Mouse (Mus musculus) MEL (cell line): ENCODE data around the gene Cyfip2. TPM values are rescaled to one million over a fixed set of nuclear protein-coding genes. Genes with fewer than 3 reads are reported as not detected.

ENCODE experiments used
- DNase-seq: peaks from one replicate; pipeline ENCODE4 v3.0.0; 2011; ENCODE audit warnings: low read depth, low spot score
- H3K27ac ChIP-seq: 2 replicates; pipeline ENCODE4 v1.5.1; 2012; ENCODE audit warnings: low read depth, mild to moderate bottlenecking, control low read depth, low read length, moderate library complexity; ENCODE audit not compliant: control insufficient read depth
- H3K27me3 ChIP-seq, 2 experiments: fragments of 150-350 bp in 1 of 2; sonication (generic) in 1 of 2; 2 replicates each; pipeline ENCODE4 v1.6.1; 2012; ENCODE audit warnings: low read length in 2 of 2, mild to moderate bottlenecking in 2 of 2, improper control_type of control experiment in 1 of 2, moderate library complexity in 1 of 2; ENCODE audit not compliant: insufficient read depth in 2 of 2, control insufficient read depth in 1 of 2
- H3K36me3 ChIP-seq, 2 experiments: 2 replicates each; pipeline ENCODE4 v1.6.1; 2012 to 2014; ENCODE audit warnings: low read length in 2 of 2, improper control_type of control experiment in 1 of 2, inconsistent platforms in 1 of 2, mild to moderate bottlenecking in 1 of 2; ENCODE audit not compliant: insufficient read depth in 2 of 2, control insufficient read depth in 1 of 2
- H3K4me1 ChIP-seq, 2 experiments: fragments of 150-350 bp in 1 of 2; sonication (generic) in 1 of 2; 2 replicates each; pipeline ENCODE4 v1.6.1; 2012; ENCODE audit warnings: low read length in 2 of 2, improper control_type of control experiment in 1 of 2, mild to moderate bottlenecking in 1 of 2; ENCODE audit not compliant: insufficient read depth in 2 of 2, control insufficient read depth in 1 of 2
- H3K4me3 ChIP-seq, 2 experiments: fragments of 150-350 bp in 1 of 2; sonication (generic) in 1 of 2; 2 replicates each; pipeline ENCODE4 v1.5.1; 2012; ENCODE audit warnings: low read depth in 2 of 2, low read length in 2 of 2, mild to moderate bottlenecking in 2 of 2, moderate library complexity in 2 of 2, control low read depth in 1 of 2, improper control_type of control experiment in 1 of 2; ENCODE audit not compliant: control insufficient read depth in 1 of 2, insufficient read depth in 1 of 2
- H3K79me2 ChIP-seq: 2 replicates; pipeline ENCODE4 v1.6.1; 2012; ENCODE audit warnings: mild to moderate bottlenecking, low read length, moderate library complexity; ENCODE audit not compliant: control insufficient read depth, poor library complexity, insufficient read depth
- H3K9ac ChIP-seq: 2 replicates; pipeline ENCODE4 v1.6.1; 2012; ENCODE audit warnings: low read depth, mild to moderate bottlenecking, control low read depth, low read length, moderate library complexity; ENCODE audit not compliant: control insufficient read depth, poor library complexity, severe bottlenecking
- H3K9me3 ChIP-seq: fragments of 150-350 bp; sonication (generic); replicated peaks from 2 replicates; pipeline ENCODE4 v1.6.1; 2012; ENCODE audit warnings: mild to moderate bottlenecking, low read length, improper control_type of control experiment, moderate library complexity; ENCODE audit not compliant: insufficient read depth
- BHLHE40 ChIP-seq: IDR thresholded peaks from 2 replicates; pipeline ENCODE4 v1.6.1; 2012; ENCODE audit warnings: low read depth, mild to moderate bottlenecking, inconsistent platforms, low read length, improper control_type of control experiment, borderline replicate concordance
- EP300 ChIP-seq, 2 experiments: IDR thresholded peaks; 2 replicates each; pipeline ENCODE4 v1.6.1; 2011; ENCODE audit warnings: improper control_type of control experiment in 2 of 2, low read length in 2 of 2, low read depth in 1 of 2, mild to moderate bottlenecking in 1 of 2
- ETS1 ChIP-seq: IDR thresholded peaks from 2 replicates; pipeline ENCODE4 v1.6.1; 2012; ENCODE audit warnings: low read depth, mild to moderate bottlenecking, inconsistent platforms, low read length, improper control_type of control experiment, moderate library complexity
- GABPA ChIP-seq: IDR thresholded peaks from 2 replicates; pipeline ENCODE4 v1.6.1; 2012; ENCODE audit warnings: low read depth, mild to moderate bottlenecking, inconsistent platforms, low read length, improper control_type of control experiment, moderate library complexity
- KAT2A ChIP-seq: conservative IDR thresholded peaks from 2 replicates; pipeline ENCODE4 v1.6.1; 2012; ENCODE audit warnings: low read depth, low read length, improper control_type of control experiment, inconsistent platforms
- MAX ChIP-seq: IDR thresholded peaks from 2 replicates; pipeline ENCODE4 v1.6.1; 2011; ENCODE audit warnings: low read length, improper control_type of control experiment
- MYB ChIP-seq: IDR thresholded peaks from 2 replicates; pipeline ENCODE4 v1.6.1; 2011; ENCODE audit warnings: mild to moderate bottlenecking, low read depth, low read length, improper control_type of control experiment
- MYC ChIP-seq: IDR thresholded peaks from 2 replicates; pipeline ENCODE4 v1.6.1; 2011; ENCODE audit warnings: low read depth, mild to moderate bottlenecking, low read length, improper control_type of control experiment, moderate library complexity
- NELFE ChIP-seq: IDR thresholded peaks from 2 replicates; pipeline ENCODE4 v1.6.1; 2011; ENCODE audit warnings: low read depth, low read length, improper control_type of control experiment
- NRF1 ChIP-seq: IDR thresholded peaks from 2 replicates; pipeline ENCODE4 v1.6.1; 2014; ENCODE audit warnings: low read depth, mild to moderate bottlenecking, inconsistent platforms, low read length, improper control_type of control experiment, moderate library complexity; ENCODE audit not compliant: poor library complexity, insufficient read depth, severe bottlenecking
- POLR2AphosphoS5 ChIP-seq: IDR thresholded peaks from 2 replicates; pipeline ENCODE4 v1.6.1; 2012; ENCODE audit warnings: low read depth, borderline replicate concordance, mild to moderate bottlenecking, inconsistent platforms, low read length, moderate library complexity, mixed read lengths
- SIN3A ChIP-seq: IDR thresholded peaks from 2 replicates; pipeline ENCODE4 v1.6.1; 2012; ENCODE audit warnings: low read length, improper control_type of control experiment, inconsistent platforms
- SMC3 ChIP-seq: IDR thresholded peaks from 2 replicates; pipeline ENCODE4 v1.6.1; 2011; ENCODE audit warnings: low read depth, low read length, improper control_type of control experiment
- TAL1 ChIP-seq: IDR thresholded peaks from 2 replicates; pipeline ENCODE4 v1.6.1; 2012; ENCODE audit warnings: mild to moderate bottlenecking, inconsistent platforms, low read length, moderate library complexity, mixed read lengths
- TBP ChIP-seq: IDR thresholded peaks from 2 replicates; pipeline ENCODE4 v1.8.0; 2011; ENCODE audit warnings: low read depth, low read length, improper control_type of control experiment
- TCF12 ChIP-seq: IDR thresholded peaks from 2 replicates; pipeline ENCODE4 v1.6.1; 2014; ENCODE audit warnings: low read depth, mild to moderate bottlenecking, inconsistent platforms, low read length, improper control_type of control experiment, moderate library complexity
- USF2 ChIP-seq, 2 experiments: IDR thresholded peaks; 2 replicates each; pipeline ENCODE4 v1.6.1; 2011 to 2012; ENCODE audit warnings: improper control_type of control experiment in 2 of 2, low read length in 2 of 2, borderline replicate concordance in 1 of 2, inconsistent platforms in 1 of 2, low read depth in 1 of 2, mild to moderate bottlenecking in 1 of 2; ENCODE audit not compliant: insufficient read depth in 1 of 2
- ZNF384 ChIP-seq: IDR thresholded peaks from 2 replicates; pipeline ENCODE4 v1.6.1; 2012; ENCODE audit warnings: low read depth, mild to moderate bottlenecking, inconsistent platforms, low read length, improper control_type of control experiment
- polyA plus RNA-seq, 2 experiments: library from polyadenylated mRNA; stranded (reverse) in 1 of 2; unstranded in 1 of 2; fragments of >175 nt in 1 of 2; fragments of >200 nt in 1 of 2; gene quantifications; 2 replicates each; pipeline versions ENCODE4 v1.2.1 to v1.2.4; 2012; ENCODE audit warnings: low replicate concordance in 2 of 2, low read depth in 1 of 2; ENCODE audit not compliant: insufficient read length in 2 of 2, insufficient read depth in 1 of 2, missing spikeins in 1 of 2
- total RNA-seq: library from RNA; depleted of rRNA; stranded (reverse); fragments of 300-350 nt; gene quantifications from 2 replicates; pipeline ENCODE4 v1.2.3, GENCODE M21; 2012

Gene Cyfip2
- total and polyA plus RNA-seq, 3 experiments, result 9.9 to 31.8 (median 18.9) TPM

- H3K27me3 ChIP-seq, result no peaks in the 10 kb centered on the region
- no peak for TF ChIP-seq NELFE
- no peak for TF ChIP-seq TAL1
- TF ChIP-seq ETS1, result no peak
- no peak for TF ChIP-seq SIN3A
- TF ChIP-seq KAT2A, result no peak
- no peak for TF ChIP-seq MYC
- no peak for TF ChIP-seq USF2 (IDR thresholded peaks at IDR 0.05; ENCODE audit: borderline replicate concordance in 1 of 2, insufficient read depth in 1 of 2, low read depth in 1 of 2, low read length in 2 of 2)
- TF ChIP-seq TCF12, result no peak
- no peak for TF ChIP-seq BHLHE40
- TF ChIP-seq EP300 (IDR thresholded peaks at IDR 0.05; ENCODE audit: low read depth in 1 of 2, low read length in 2 of 2), result no peak
- TF ChIP-seq SMC3, result no peak
- H3K27ac ChIP-seq, result no peak overlapping the region
- no peaks in the 10 kb centered on the region for H3K79me2 ChIP-seq
- H3K4me1 ChIP-seq, result peaks cover 0 to 10% of the 10 kb centered on the region in 2 experiments; a peak in 2 of 4 replicates
- DNase-seq, result no peak
- no peaks in the 10 kb centered on the region for H3K9me3 ChIP-seq
- no peak overlapping the region for H3K4me3 ChIP-seq
- H3K36me3 ChIP-seq, result peaks cover 0 to 7% of the 10 kb centered on the region in 2 experiments; a peak in 2 of 4 replicates
- H3K9ac ChIP-seq, result no peak overlapping the region
These were observed 8.6 kb downstream of the Cyfip2 start for GRCm38 (mm10) chr11:46304093-46304492.

GRCm38 (mm10) chr11:46302471-46302870 lies 10.2 kb downstream of the Cyfip2 start:
- Histone ChIP-seq H3K36me3 (peaks cover 0 to 7% of the 10 kb centered on the region in 2 experiments; a peak in 2 of 4 replicates), H3K27ac (no peak overlapping the region), H3K27me3 (no peaks in the 10 kb centered on the region), H3K9me3 (no peaks in the 10 kb centered on the region), H3K79me2 (no peaks in the 10 kb centered on the region), H3K9ac (no peak overlapping the region), H3K4me1 (peaks cover 0 to 10% of the 10 kb centered on the region in 2 experiments; a peak in 2 of 4 replicates), H3K4me3 (no peak overlapping the region)
- TF ChIP-seq NRF1 (no peak), POLR2AphosphoS5 (no peak), TBP (no peak), ZNF384 (no peak), MYB (no peak), MAX (no peak), GABPA (no peak), SIN3A (no peak), ETS1 (no peak)
- DNase-seq, result no peak
